Mouse (Mus musculus) hindbrain, embryonic 13.5 days (tissue): ENCODE measurements around the gene Exoc6b. TPM values are rescaled to one million over a fixed set of nuclear protein-coding genes. Genes with fewer than 3 reads are reported as not detected.

Source experiments
- ATAC-seq: fragments of 200-750 bp; cut with Nextera tagmentation; 2 replicates; pipeline ENCODE4 v1.8.0; 2017; ENCODE audit warnings: moderate TSS enrichment; ENCODE audit not compliant: low FRiP score
- H3K27ac ChIP-seq: fragments of 300-500 bp; sonication (generic); 2 replicates; pipeline ENCODE4 v1.5.1; 2015; ENCODE audit warnings: inconsistent platforms, mild to moderate bottlenecking, moderate library complexity
- H3K27me3 ChIP-seq: fragments of 300-500 bp; sonication (generic); 2 replicates; pipeline ENCODE4 v1.6.1; 2015; ENCODE audit warnings: mild to moderate bottlenecking, inconsistent platforms
- H3K36me3 ChIP-seq: fragments of 300-500 bp; sonication (generic); 2 replicates; pipeline ENCODE4 v1.6.1; 2015; ENCODE audit warnings: mild to moderate bottlenecking, inconsistent platforms
- H3K4me1 ChIP-seq: fragments of 300-500 bp; sonication (generic); replicated peaks from 2 replicates; pipeline ENCODE4 v1.6.1; 2015; ENCODE audit warnings: inconsistent platforms
- H3K4me2 ChIP-seq: fragments of 300-500 bp; sonication (generic); 2 replicates; pipeline ENCODE4 v1.6.1; 2015; ENCODE audit warnings: inconsistent platforms, mild to moderate bottlenecking, moderate library complexity
- H3K4me3 ChIP-seq: fragments of 300-500 bp; sonication (generic); 2 replicates; pipeline ENCODE4 v1.5.1; 2015; ENCODE audit warnings: mild to moderate bottlenecking, inconsistent platforms
- H3K9ac ChIP-seq: fragments of 300-500 bp; sonication (generic); 2 replicates; pipeline ENCODE4 v1.6.1; 2015; ENCODE audit warnings: mild to moderate bottlenecking, inconsistent platforms
- H3K9me3 ChIP-seq: fragments of 300-500 bp; sonication (generic); 2 replicates; pipeline ENCODE4 v1.6.1; 2016; ENCODE audit warnings: inconsistent platforms
- WGBS: fragments of 180-500 bp; shearing (Covaris S2); methylation state at CpG from one replicate; pipeline ENCODE4 v1.1.7; 2015; 5-methylcytosine and 5-hydroxymethylcytosine counted together
- polyA plus RNA-seq: library from polyadenylated mRNA; unstranded; fragments of >200 nt; fragmentation: Nextera tagmentation; extraction: Ambion mirVana; gene quantifications from 2 replicates; pipeline ENCODE4 v1.2.1, GENCODE M21; 2015

Gene Exoc6b
- polyA plus RNA-seq, 1 experiment from 2014 or later: 47.7 TPM

DNA sequence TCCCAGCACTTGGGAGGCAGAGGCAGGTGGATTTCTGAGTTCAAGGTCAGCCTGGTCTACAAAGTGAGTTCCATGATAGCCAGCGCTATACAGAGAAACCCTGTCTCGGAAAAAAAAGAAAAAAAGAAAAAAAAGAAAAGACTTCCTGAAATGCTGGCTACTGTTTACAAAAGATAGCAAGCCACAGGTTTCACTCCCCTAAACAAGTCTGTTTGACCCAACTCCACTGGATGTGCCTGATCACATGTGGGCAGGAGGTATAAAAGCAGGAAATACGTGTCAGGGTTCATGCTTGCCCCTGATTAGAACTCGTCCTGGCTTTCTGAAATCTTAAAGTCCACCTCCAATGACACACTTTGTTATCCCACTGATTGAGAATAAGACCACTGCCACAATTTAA, 18.2 kb downstream of the Exoc6b start:
- no peak overlapping the region for H3K9ac ChIP-seq
- H3K27ac ChIP-seq: no peak overlapping the region
- H3K27me3 ChIP-seq: no peaks in the 10 kb centered on the region
- H3K36me3 ChIP-seq: no peaks in the 10 kb centered on the region
- ATAC-seq: no peak
- WGBS: 86% methylated on average over 4 of the region's 4 CpGs
- no peak overlapping the region for H3K4me3 ChIP-seq
- no peaks in the 10 kb centered on the region for H3K9me3 ChIP-seq
- no peak overlapping the region for H3K4me2 ChIP-seq
- no peaks in the 10 kb centered on the region for H3K4me1 ChIP-seq

DNA sequence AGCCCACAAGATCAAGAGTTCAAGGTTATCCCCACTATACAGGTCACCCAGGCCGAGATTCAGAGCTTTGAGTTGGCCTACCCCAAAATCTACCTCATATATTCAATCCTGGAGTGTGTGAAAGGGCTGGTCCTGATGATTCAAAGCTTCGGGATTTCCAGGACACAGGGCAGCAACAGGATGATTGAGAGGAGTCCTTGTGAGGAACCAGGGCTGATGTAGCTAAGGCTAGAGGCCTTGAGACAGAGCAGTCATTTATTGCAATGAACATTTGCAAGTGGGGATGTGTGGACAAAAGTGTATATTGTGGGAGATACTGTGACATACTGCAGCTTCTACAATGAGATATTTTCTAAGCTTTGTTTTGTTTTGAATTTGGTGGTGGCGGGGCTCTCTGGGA, 22.8 kb downstream of the Exoc6b start:
- Histone ChIP-seq H3K4me3 (no peak overlapping the region), H3K27ac (no peak overlapping the region), H3K36me3 (no peaks in the 10 kb centered on the region), H3K9ac (no peak overlapping the region), H3K9me3 (no peaks in the 10 kb centered on the region), H3K4me2 (no peak overlapping the region), H3K4me1 (peaks cover 4% of the 10 kb centered on the region; the same call in 1 of the 2 replicates), H3K27me3 (no peaks in the 10 kb centered on the region)
- 88% methylated on average over 3 of the region's 3 CpGs for whole genome bisulfite sequencing
- ATAC-seq: no peak

DNA sequence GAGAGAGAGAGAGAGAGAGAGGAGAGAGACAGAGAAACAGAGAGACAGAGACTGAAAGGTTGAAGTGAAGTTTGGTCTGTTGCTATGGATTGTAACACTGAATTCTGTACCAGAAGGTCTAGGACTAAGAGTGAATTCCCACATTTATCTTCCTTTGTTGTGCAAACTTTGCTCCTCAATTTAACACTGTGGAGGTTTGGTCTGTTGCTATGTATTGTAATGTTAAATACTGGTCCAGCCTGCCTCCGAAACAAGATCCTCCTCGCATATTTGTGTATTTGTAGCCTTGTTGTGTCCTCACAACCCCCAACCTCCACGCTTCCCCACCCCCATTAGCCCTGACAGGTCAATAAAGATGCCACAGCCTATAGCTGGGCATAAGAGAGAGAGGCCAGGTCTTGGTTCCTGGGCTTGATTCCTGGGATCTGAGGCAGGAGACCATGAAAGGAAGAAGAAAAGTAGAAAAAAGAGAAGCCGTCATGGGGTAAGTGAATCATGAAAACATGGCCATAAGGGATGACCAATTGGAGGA, 24.6 kb downstream of the Exoc6b start:
- Histone ChIP-seq H3K4me3 (no peak overlapping the region), H3K4me1 (peaks cover 4% of the 10 kb centered on the region; the same call in 1 of the 2 replicates), H3K27ac (no peak overlapping the region), H3K9ac (no peak overlapping the region), H3K36me3 (no peaks in the 10 kb centered on the region), H3K9me3 (no peaks in the 10 kb centered on the region), H3K27me3 (no peaks in the 10 kb centered on the region), H3K4me2 (no peak overlapping the region)
- whole genome bisulfite sequencing: 20% methylated on average over 4 of the region's 4 CpGs
- ATAC-seq: no peak

DNA sequence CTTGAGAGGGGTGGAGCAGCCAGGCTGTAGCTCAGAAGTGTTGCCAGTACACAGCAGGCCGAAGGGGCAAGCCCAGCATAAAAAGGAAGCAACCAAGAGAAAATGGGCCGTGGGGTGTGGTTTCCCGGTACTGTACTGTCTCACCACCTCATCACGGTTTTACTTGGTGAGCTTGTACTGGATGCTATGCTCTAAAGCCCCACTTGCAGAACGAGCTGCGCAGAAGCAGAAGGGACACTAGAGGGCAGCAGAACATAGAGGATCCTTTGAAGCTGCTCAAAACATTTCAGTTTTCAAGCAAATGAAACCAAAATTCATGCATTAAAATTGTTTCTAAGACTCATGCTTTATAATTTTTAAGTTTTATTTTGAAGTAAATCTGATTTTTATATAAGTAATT, 31.6 kb downstream of the Exoc6b start:
- no peaks in the 10 kb centered on the region for H3K36me3 ChIP-seq
- 8% methylated on average over 6 of the region's 6 CpGs for WGBS

DNA sequence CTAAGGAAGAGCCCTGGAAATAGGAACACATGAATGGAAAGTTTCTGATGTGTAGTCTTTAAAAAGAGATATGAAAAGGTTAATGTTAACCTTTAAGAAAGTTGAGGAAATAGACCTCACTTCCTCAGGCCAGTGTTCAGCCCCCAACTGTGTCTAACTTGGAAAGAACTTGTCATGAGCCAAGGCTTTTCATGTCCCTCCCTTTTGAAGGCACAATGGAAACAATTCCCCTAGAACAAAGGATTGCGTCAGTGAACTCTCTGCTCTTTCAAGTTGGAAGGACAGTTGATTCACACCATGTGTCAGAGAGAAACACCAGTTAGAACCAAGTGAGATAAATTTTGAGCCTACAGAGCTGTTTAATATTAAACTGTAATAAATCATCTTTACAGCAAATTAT, 39.6 kb downstream of the Exoc6b start:
- Histone ChIP-seq H3K4me3 (no peak overlapping the region), H3K36me3 (no peaks in the 10 kb centered on the region), H3K9ac (no peak overlapping the region), H3K9me3 (no peaks in the 10 kb centered on the region), H3K27me3 (no peaks in the 10 kb centered on the region), H3K4me1 (no peaks in the 10 kb centered on the region), H3K27ac (no peak overlapping the region), H3K4me2 (no peak overlapping the region)
- ATAC-seq: no peak
- WGBS: 28% methylated on average over 1 of the region's 1 CpGs

More for the DNA sequence above, 31.6 kb downstream of the Exoc6b start:
- ATAC-seq: no peak
- 0 out of 2 replicates have a peak, but pooled peaks cover 2% of the 10 kb centered on the region for H3K4me1 ChIP-seq
- H3K4me3 ChIP-seq: no peak overlapping the region
- H3K9me3 ChIP-seq: no peaks in the 10 kb centered on the region
- H3K27me3 ChIP-seq: no peaks in the 10 kb centered on the region
- no peak overlapping the region for H3K27ac ChIP-seq
- no peak overlapping the region for H3K4me2 ChIP-seq
- no peak overlapping the region for H3K9ac ChIP-seq

DNA sequence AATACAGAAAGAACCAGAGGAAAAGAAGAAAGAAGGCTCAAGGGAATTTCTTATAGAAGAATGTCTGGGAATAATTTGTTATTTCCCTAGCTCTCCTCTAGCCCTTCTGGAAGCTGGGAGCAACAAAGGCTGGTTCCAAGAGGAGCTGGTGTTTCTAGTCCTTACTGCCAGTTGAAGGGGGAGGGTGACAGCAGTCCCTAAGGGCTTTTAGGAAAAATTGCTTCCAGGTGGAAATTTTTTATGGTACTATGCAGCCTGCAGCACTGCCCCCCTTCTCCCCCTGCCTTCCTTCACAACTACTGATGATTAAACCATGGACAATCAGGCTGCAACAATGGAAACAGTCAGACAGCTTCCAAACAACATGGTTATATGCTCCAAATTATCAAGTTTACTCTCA, 44.9 kb downstream of the Exoc6b start:
- no peak overlapping the region for H3K27ac ChIP-seq
- H3K36me3 ChIP-seq: no peaks in the 10 kb centered on the region
- H3K4me1 ChIP-seq: no peaks in the 10 kb centered on the region
- H3K4me2 ChIP-seq: no peak overlapping the region
- no peak overlapping the region for H3K4me3 ChIP-seq
- no peak for ATAC-seq
- H3K27me3 ChIP-seq: no peaks in the 10 kb centered on the region
- no peak overlapping the region for H3K9ac ChIP-seq
- no peaks in the 10 kb centered on the region for H3K9me3 ChIP-seq

DNA sequence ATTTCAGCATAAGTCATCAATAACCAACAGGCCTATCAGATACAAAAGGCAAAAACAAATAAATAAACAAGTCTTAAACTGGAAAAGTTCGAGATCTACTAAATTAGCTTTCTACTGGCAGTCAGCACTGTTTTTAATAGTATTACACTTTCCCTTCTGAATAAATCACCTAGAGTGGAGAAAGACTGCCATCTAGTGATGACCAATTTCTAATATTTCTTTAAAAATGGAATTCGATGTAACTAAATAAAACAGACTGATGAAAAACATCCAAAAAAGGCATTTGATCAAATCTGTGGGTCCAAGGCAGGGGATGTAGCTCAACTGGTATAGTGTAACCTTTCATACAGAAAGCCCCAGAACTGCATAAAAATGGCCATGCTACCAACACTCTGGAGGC, 52.3 kb downstream of the Exoc6b start:
- Histone ChIP-seq H3K27ac (no peak overlapping the region), H3K27me3 (no peaks in the 10 kb centered on the region), H3K4me1 (no peaks in the 10 kb centered on the region), H3K4me3 (no peak overlapping the region), H3K9me3 (no peaks in the 10 kb centered on the region), H3K4me2 (no peak overlapping the region), H3K36me3 (no peaks in the 10 kb centered on the region), H3K9ac (no peak overlapping the region)
- ATAC-seq: no peak
- 42% methylated on average over 2 of the region's 2 CpGs for WGBS

DNA sequence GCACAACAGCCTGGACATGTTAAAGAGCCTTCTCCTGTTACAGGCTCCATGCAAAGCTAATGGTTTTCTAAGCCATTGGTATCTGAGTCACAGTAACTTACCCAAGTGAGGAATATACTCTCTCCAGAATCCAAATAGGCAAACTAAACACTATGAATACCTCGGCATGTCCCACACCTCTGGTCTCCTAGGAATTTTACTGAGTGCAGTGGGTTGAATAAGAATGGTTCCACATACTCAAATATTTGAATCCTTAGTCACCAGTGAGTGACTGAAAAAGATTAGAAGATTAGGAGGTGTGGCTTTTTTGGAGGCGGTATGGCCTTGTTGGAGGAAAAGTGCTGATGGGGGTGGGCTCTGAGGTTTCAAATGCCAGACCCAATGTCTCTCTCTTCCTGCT, 55.4 kb downstream of the Exoc6b start:
- 96% methylated on average over 2 of the region's 2 CpGs for WGBS
- no peak for ATAC-seq
- Histone ChIP-seq H3K27ac (no peak overlapping the region), H3K9me3 (no peaks in the 10 kb centered on the region), H3K4me2 (no peak overlapping the region), H3K4me1 (no peaks in the 10 kb centered on the region), H3K9ac (no peak overlapping the region), H3K36me3 (no peaks in the 10 kb centered on the region), H3K27me3 (no peaks in the 10 kb centered on the region), H3K4me3 (no peak overlapping the region)

DNA sequence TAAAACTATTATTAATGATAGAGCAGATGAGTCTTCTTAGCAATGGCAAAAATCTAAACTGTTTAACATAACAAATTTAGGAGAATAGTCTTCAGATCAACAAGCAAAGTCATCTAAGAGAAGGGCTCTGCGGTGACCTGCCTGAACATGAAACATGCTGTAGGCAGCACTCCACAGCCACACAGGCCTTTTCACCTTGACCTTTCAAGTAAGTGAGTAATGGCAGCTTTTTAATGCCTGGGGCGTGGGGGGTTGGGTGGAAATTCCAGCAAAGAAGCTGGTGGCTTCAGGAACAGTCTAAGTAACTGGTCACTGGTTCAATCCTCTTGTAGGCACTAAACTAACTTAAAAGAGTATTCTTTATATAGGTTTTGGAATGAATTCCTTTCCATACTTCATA, 58.9 kb downstream of the Exoc6b start:
- WGBS: 98% methylated on average over 2 of the region's 2 CpGs
- Histone ChIP-seq H3K4me2 (no peak overlapping the region), H3K4me1 (no peaks in the 10 kb centered on the region), H3K9ac (no peak overlapping the region), H3K9me3 (no peaks in the 10 kb centered on the region), H3K27me3 (no peaks in the 10 kb centered on the region), H3K4me3 (no peak overlapping the region), H3K36me3 (no peaks in the 10 kb centered on the region), H3K27ac (no peak overlapping the region)
- no peak for ATAC-seq

DNA sequence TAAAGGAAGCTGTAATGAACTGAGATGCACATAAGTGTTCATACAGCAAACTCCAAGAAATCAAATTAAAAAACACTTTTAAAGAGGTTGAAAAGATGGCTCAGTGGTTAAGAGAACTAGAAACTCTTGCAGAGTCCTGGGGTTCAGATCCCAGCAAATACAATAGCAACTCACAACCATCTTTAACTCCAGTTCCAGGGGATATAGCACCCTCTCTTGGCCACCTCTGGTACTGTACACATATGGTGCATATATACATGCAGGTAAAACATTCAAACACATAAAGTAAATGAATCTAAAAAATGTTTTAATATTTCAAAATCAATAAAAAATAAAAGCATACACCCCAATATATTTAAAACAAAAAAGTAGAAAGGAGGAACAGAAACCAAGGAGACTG, 73.9 kb downstream of the Exoc6b start:
- peaks cover 12% of the 10 kb centered on the region; the same call in 1 of the 2 replicates for H3K36me3 ChIP-seq
- ATAC-seq: no peak
- no peak overlapping the region for H3K4me3 ChIP-seq
- no peak overlapping the region for H3K9ac ChIP-seq
- H3K27me3 ChIP-seq: no peaks in the 10 kb centered on the region
- H3K27ac ChIP-seq: no peak overlapping the region
- no peak overlapping the region for H3K4me2 ChIP-seq
- no peaks in the 10 kb centered on the region for H3K9me3 ChIP-seq
- no peaks in the 10 kb centered on the region for H3K4me1 ChIP-seq

DNA sequence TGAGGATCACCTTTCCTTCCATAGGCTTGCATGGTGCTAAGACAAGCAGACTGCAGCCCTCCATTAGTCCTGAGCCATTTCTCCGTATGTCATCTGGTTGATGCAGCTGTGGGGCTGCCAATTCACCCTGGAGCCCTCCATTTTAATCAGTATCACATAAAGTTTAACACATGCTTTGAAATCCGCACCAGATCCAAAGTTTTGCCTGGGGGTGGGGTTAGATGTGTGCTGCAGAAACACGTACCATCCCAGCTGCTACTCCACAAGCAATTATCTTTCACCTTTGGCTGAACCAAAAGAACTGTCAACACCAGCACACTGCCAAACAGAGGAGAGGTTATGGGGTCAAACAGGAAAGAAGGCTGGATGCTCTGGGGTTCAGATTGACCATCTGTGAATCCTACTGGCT, 92.7 kb downstream of the Exoc6b start:
- H3K36me3 ChIP-seq: no peaks in the 10 kb centered on the region
- no peak for ATAC-seq
- H3K27me3 ChIP-seq: no peaks in the 10 kb centered on the region
- peaks cover 6% of the 10 kb centered on the region for H3K4me1 ChIP-seq
- no peak overlapping the region for H3K4me2 ChIP-seq
- H3K27ac ChIP-seq: no peak overlapping the region
- no peak overlapping the region for H3K9ac ChIP-seq
- H3K4me3 ChIP-seq: no peak overlapping the region
- no peaks in the 10 kb centered on the region for H3K9me3 ChIP-seq
- WGBS: 45% methylated on average over 3 of the region's 3 CpGs

DNA sequence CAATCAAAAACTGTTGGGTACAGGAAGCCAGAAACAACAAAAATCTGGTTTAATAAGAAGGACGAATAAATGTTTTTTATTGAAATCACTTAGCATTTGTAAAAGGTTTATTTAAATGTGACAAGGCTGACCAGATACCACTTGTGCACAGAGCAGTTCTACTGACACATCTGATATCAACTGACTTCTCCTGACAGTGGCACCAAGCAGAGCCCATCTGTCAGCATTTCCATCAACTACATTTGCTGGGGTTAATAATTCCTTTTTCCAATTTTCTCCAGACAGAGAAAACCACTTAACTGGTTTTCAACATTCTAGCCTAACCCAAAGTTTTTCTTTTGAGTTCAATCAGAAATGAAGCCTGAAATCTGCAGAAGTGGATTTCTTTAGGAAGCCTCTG, 100.8 kb downstream of the Exoc6b start:
- WGBS: 89% methylated on average over 1 of the region's 1 CpGs
- ATAC-seq: no peak
- H3K9me3 ChIP-seq: no peaks in the 10 kb centered on the region

DNA sequence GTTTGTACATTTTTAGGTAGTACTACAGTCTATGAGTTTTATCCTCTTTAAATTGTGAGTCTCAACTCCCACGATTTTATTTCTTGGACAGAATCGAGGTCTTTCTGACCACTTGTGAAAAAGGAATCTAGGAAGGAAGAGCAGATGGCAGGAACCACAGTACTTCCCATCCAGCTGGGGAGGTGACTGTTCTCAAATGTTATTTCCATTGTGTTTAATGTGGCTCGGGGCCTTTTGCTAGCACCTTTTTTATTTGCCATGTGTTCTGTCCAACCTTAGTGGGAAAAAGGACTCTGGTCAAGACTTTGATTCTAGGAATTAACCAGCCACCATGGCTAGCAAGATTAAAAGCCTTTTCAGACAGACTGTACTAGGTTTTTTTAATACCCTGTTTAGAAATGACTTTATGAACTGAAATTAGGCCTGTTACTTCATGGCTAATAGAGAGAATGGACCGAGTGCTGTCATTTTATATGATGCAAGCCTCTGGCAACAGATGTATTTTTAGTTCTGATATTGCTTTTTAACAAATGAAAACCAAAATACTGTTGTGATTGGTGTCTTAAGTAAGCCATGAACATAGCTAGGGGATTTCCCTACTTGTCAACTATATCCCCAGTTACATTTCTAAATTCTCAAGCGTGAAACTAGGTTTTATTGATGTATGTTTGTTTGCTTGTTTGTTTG, 104.4 kb downstream of the Exoc6b start:
- peaks cover 4% of the 10 kb centered on the region; the same call in 1 of the 2 replicates for H3K4me1 ChIP-seq
- no peak overlapping the region for H3K4me3 ChIP-seq
- no peak overlapping the region for H3K4me2 ChIP-seq
- ATAC-seq: no peak
- no peaks in the 10 kb centered on the region for H3K27me3 ChIP-seq
- H3K27ac ChIP-seq: no peak overlapping the region
- no peaks in the 10 kb centered on the region for H3K36me3 ChIP-seq
- H3K9me3 ChIP-seq: no peaks in the 10 kb centered on the region
- WGBS: 85% methylated on average over 5 of the region's 5 CpGs
- no peak overlapping the region for H3K9ac ChIP-seq

More for the DNA sequence above, 100.8 kb downstream of the Exoc6b start:
- Histone ChIP-seq H3K4me2 (no peak overlapping the region), H3K4me1 (0 out of 2 replicates have a peak, but pooled peaks cover 4% of the 10 kb centered on the region), H3K27me3 (no peaks in the 10 kb centered on the region), H3K4me3 (no peak overlapping the region), H3K9ac (no peak overlapping the region), H3K36me3 (no peaks in the 10 kb centered on the region), H3K27ac (no peak overlapping the region)
